Mouse (Mus musculus): Measurements from ENCODE around the gene Rflnb.

- TF ChIP-seq CTCF (IDR thresholded peaks at IDR 0.05) (no peak), POLR2A (IDR thresholded peaks at IDR 0.05; ENCODE audit: insufficient read depth, low read depth, low read length) (no peak)
Measured at GRCm38 (mm10) chr11:76019879-76020278, 7.7 kb downstream of the Rflnb start.
